Mouse (Mus musculus) E14TG2a.4 (cell line): ENCODE measurements around the gene Gfer.

ENCODE experiments used
- H3K27me3 ChIP-seq: 2 replicates; pipeline ENCODE4 v1.6.1; 2014; ENCODE audit warnings: low read length, control low read depth; ENCODE audit not compliant: insufficient read depth
- H3K36me3 ChIP-seq: 2 replicates; pipeline ENCODE4 v1.6.1; 2014; ENCODE audit warnings: low read length, control low read depth; ENCODE audit not compliant: insufficient read depth
- H3K4me1 ChIP-seq: replicated peaks from 2 replicates; pipeline ENCODE4 v1.6.1; 2014; ENCODE audit warnings: low read depth, low read length, control low read depth
- H3K4me3 ChIP-seq: replicated peaks from 2 replicates; pipeline ENCODE4 v1.5.1; 2014; ENCODE audit warnings: mild to moderate bottlenecking, low read length
- H3K9me3 ChIP-seq: 2 replicates; pipeline ENCODE4 v1.6.1; 2014; ENCODE audit warnings: low read length, control low read depth
- CTCF ChIP-seq: conservative IDR thresholded peaks from 2 replicates; pipeline ENCODE4 v1.5.1; 2014; ENCODE audit warnings: low read length
- NANOG ChIP-seq: IDR thresholded peaks from 2 replicates; pipeline ENCODE4 v1.6.1; 2014; ENCODE audit warnings: borderline replicate concordance, low read length, mixed read lengths
- POU5F1 ChIP-seq: IDR thresholded peaks from 2 replicates; pipeline ENCODE4 v1.6.1; 2014; ENCODE audit warnings: low read length, borderline replicate concordance

Gfer gene

GRCm38 (mm10) chr17:24644030-24644715, 51.8 kb downstream of the Gfer start:
- Histone ChIP-seq H3K36me3 (peaks cover 27% of the 10 kb centered on the region), H3K27me3 (peaks cover 12% of the 10 kb centered on the region), H3K9me3 (no peaks in the 10 kb centered on the region), H3K4me1 (peaks cover 93% of the 10 kb centered on the region), H3K4me3 (peak overlapping the region; percentile 41)
- TF ChIP-seq POU5F1 (no peak), NANOG (no peak), CTCF (no peak)
